Mouse (Mus musculus) limb, embryonic 12.5 days (tissue): ENCODE data around the gene Cyp2d22. TPM values are rescaled to one million over a fixed set of nuclear protein-coding genes. Genes with fewer than 3 reads are reported as not detected.

Experiments
- ATAC-seq: fragments of 200-750 bp; cut with Nextera tagmentation; 2 replicates; pipeline ENCODE4 v1.8.0; 2017; ENCODE audit warnings: low read depth, moderate TSS enrichment; ENCODE audit not compliant: insufficient number of reproducible peaks, insufficient read depth, low FRiP score, low TSS enrichment
- H3K27ac ChIP-seq: fragments of 300-500 bp; sonication (generic); 2 replicates; pipeline ENCODE4 v1.5.1; 2016; ENCODE audit warnings: mild to moderate bottlenecking, moderate library complexity
- H3K27me3 ChIP-seq: fragments of 300-500 bp; sonication (generic); 2 replicates; pipeline ENCODE4 v1.6.1; 2016; ENCODE audit warnings: mild to moderate bottlenecking, moderate library complexity
- H3K36me3 ChIP-seq: fragments of 300-500 bp; sonication (generic); 2 replicates; pipeline ENCODE4 v1.6.1; 2016; ENCODE audit warnings: mild to moderate bottlenecking, moderate library complexity
- H3K4me1 ChIP-seq: fragments of 300-500 bp; sonication (generic); replicated peaks from 2 replicates; pipeline ENCODE4 v1.6.1; 2016
- H3K4me2 ChIP-seq: fragments of 300-500 bp; sonication (generic); 2 replicates; pipeline ENCODE4 v1.6.1; 2016; ENCODE audit warnings: mild to moderate bottlenecking, moderate library complexity
- H3K4me3 ChIP-seq: fragments of 300-500 bp; sonication (generic); replicated peaks from 2 replicates; pipeline ENCODE4 v1.5.1; 2016; ENCODE audit warnings: mild to moderate bottlenecking
- H3K9ac ChIP-seq: fragments of 300-500 bp; sonication (generic); replicated peaks from 2 replicates; pipeline ENCODE4 v1.6.1; 2016; ENCODE audit warnings: mild to moderate bottlenecking, moderate library complexity
- H3K9me3 ChIP-seq: fragments of 300-500 bp; sonication (generic); 2 replicates; pipeline ENCODE4 v1.6.1; 2016; ENCODE audit warnings: mild to moderate bottlenecking, moderate library complexity
- WGBS: fragments of 180-500 bp; shearing (Covaris S2); methylation state at CpG from one replicate; pipeline ENCODE4 v1.1.7; 2016; 5-methylcytosine and 5-hydroxymethylcytosine counted together
- microRNA-seq: library from miRNA; unstranded; fragments of <30 nt; microRNA quantifications from one replicate; pipeline ENCODE4, GENCODE M21; 2017
- polyA plus RNA-seq: library from polyadenylated mRNA; unstranded; fragments of >200 nt; fragmentation: Nextera tagmentation; extraction: Ambion mirVana; gene quantifications from 2 replicates; pipeline ENCODE4 v1.2.1, GENCODE M21; 2016

Gene Cyp2d22
- polyA plus RNA-seq, 1 experiment from 2014 or later, result 3.3 TPM

GRCm38 (mm10) chr15:82337875-82338274, 42.2 kb downstream of the Cyp2d22 start:
- 42% methylated on average over 4 of the region's 4 CpGs for WGBS
- ATAC-seq, result no peak
- peaks cover 9% of the 10 kb centered on the region for H3K27me3 ChIP-seq
- H3K4me2 ChIP-seq, result peak overlapping the region; percentile 63
- peak overlapping the region; percentile 62 for H3K9ac ChIP-seq
- no peak overlapping the region for H3K27ac ChIP-seq
- H3K4me1 ChIP-seq, result peaks cover 39% of the 10 kb centered on the region
- peak overlapping the region; percentile 55 for H3K4me3 ChIP-seq
- no peaks in the 10 kb centered on the region for H3K9me3 ChIP-seq
- peaks cover 34% of the 10 kb centered on the region for H3K36me3 ChIP-seq

GRCm38 (mm10) chr15:82336629-82337028, 43.4 kb downstream of the Cyp2d22 start:
- H3K36me3 ChIP-seq, result peaks cover 41% of the 10 kb centered on the region
- peak overlapping the region; percentile 32; the same call in 1 of the 2 replicates for H3K27ac ChIP-seq
- peaks cover 31% of the 10 kb centered on the region for H3K4me1 ChIP-seq
- no peak overlapping the region for H3K4me3 ChIP-seq
- peaks cover 9% of the 10 kb centered on the region for H3K27me3 ChIP-seq
- H3K9ac ChIP-seq, result no peak overlapping the region; the same call in 1 of the 2 replicates
- H3K4me2 ChIP-seq, result no peak overlapping the region
- 63% methylated on average over 12 of the region's 12 CpGs for WGBS
- no peaks in the 10 kb centered on the region for H3K9me3 ChIP-seq
- no peak for ATAC-seq

GRCm38 (mm10) chr15:82335194-82335593, 44.9 kb downstream of the Cyp2d22 start:
- H3K27me3 ChIP-seq, result peaks cover 4% of the 10 kb centered on the region
- H3K4me2 ChIP-seq, result no peak overlapping the region
- peaks cover 24% of the 10 kb centered on the region for H3K4me1 ChIP-seq
- H3K4me3 ChIP-seq, result no peak overlapping the region
- 96% methylated on average over 4 of the region's 4 CpGs for WGBS
- H3K36me3 ChIP-seq, result peaks cover 55% of the 10 kb centered on the region
- no peak for ATAC-seq
- no peaks in the 10 kb centered on the region for H3K9me3 ChIP-seq
- H3K27ac ChIP-seq, result no peak overlapping the region
- no peak overlapping the region for H3K9ac ChIP-seq

DNA sequence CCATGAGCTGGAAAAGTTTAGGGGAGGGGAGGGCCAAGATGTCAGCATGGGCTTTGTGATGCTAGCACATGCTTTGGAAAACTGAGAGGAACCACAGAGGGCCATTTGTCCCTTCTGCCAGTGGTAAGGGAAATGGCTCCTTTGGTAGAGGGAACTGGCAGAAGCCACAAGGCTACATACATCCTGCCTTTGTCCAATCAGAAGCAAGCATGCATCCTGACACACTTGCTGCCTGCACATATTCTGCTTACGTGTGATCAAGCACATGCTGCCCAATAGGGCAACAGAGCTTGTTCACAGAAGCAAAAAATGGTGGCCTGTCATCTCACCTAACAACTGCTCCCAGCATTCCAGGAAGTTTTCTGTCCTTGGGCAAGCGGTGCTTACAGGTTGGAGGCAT, 54.7 kb downstream of the Cyp2d22 start:
- Histone ChIP-seq H3K4me3 (no peak overlapping the region), H3K4me1 (0 out of 2 replicates have a peak, but pooled peaks cover 12% of the 10 kb centered on the region), H3K27me3 (no peaks in the 10 kb centered on the region), H3K27ac (no peak overlapping the region), H3K36me3 (peaks cover 19% of the 10 kb centered on the region), H3K9me3 (no peaks in the 10 kb centered on the region), H3K4me2 (no peak overlapping the region), H3K9ac (no peak overlapping the region)
- 63% methylated on average over 2 of the region's 2 CpGs for WGBS
- no peak for ATAC-seq

DNA sequence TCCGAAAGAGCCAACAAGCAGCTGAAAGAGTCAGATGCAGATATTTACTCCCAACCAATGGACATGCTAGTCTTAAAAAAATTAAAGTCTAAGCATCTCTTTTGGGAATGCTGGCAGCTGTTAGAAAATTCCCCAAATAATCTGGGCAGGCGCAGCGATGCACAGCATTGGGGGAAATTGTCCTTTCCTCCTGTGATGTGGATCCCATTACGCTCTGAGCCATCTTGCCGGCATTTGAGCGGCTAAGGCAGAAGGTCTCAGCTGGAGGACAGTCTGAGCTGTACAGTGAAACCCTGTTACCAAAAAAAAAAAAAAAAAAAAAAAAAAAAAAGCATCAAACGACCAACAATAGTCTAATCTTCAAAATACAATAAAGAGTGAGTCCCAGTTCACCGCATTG, 57.9 kb downstream of the Cyp2d22 start:
- 0 out of 2 replicates have a peak, but pooled peaks cover 12% of the 10 kb centered on the region for H3K4me1 ChIP-seq
- ATAC-seq, result no peak
- H3K9me3 ChIP-seq, result no peaks in the 10 kb centered on the region
- 79% methylated on average over 8 of the region's 8 CpGs for WGBS
- H3K9ac ChIP-seq, result no peak overlapping the region
- no peaks in the 10 kb centered on the region for H3K27me3 ChIP-seq
- H3K4me3 ChIP-seq, result no peak overlapping the region
- no peak overlapping the region for H3K4me2 ChIP-seq
- no peak overlapping the region for H3K27ac ChIP-seq
- no peaks in the 10 kb centered on the region for H3K36me3 ChIP-seq

Small RNA genes lying within 50 kb of the gene (microRNA-seq; reads per million reads assigned to microRNA genes)
- not detected for gene Gm25990
- gene Gm27331, result not detected
- not detected for gene Mir7684

Other genes starting within 250 kb of the Cyp2d22 start
- gene Srebf2, start 233.1 kb downstream of the Cyp2d22 start, polyA plus RNA-seq, result 186 and 188 TPM in 2 replicates
- gene Shisa8, start 167.4 kb downstream of the Cyp2d22 start, polyA plus RNA-seq, result 0.10 and 0.23 TPM in 2 replicates
- gene Tnfrsf13c, start 155.9 kb downstream of the Cyp2d22 start, polyA plus RNA-seq, result 0.10 TPM in 1 of 2 replicates, not detected in the other
- 75.5 and 75.7 TPM in 2 replicates for gene Cenpm, start 135.5 kb downstream of the Cyp2d22 start, polyA plus RNA-seq
- gene 1500009C09Rik, start 127.9 kb downstream of the Cyp2d22 start, polyA plus RNA-seq, result not detected in 2 replicates
- gene Sept3, start 105.4 kb downstream of the Cyp2d22 start, polyA plus RNA-seq, result 45.5 and 46.3 TPM in 2 replicates
- not detected in 2 replicates for gene Wbp2nl, start 81.3 kb downstream of the Cyp2d22 start, polyA plus RNA-seq
- gene Naga, start 41.3 kb downstream of the Cyp2d22 start, polyA plus RNA-seq, result 33.6 and 34.1 TPM in 2 replicates
- 11.0 and 11.3 TPM in 2 replicates for gene Pheta2, start 41.3 kb downstream of the Cyp2d22 start, polyA plus RNA-seq
- 204 and 226 TPM in 2 replicates for gene Smdt1, start 41.3 kb downstream of the Cyp2d22 start, polyA plus RNA-seq
- 302 and 311 TPM in 2 replicates for gene Ndufa6, start 25.9 kb downstream of the Cyp2d22 start, polyA plus RNA-seq
- gene Cyp2d11, start 13.8 kb upstream of the Cyp2d22 start, polyA plus RNA-seq, result not detected in 2 replicates
- gene Cyp2d10, start 26.9 kb upstream of the Cyp2d22 start, polyA plus RNA-seq, result not detected in 2 replicates
- not detected in 2 replicates for gene Cyp2d9, start 53.2 kb upstream of the Cyp2d22 start, polyA plus RNA-seq
- gene Cyp2d12, start 174.8 kb upstream of the Cyp2d22 start, polyA plus RNA-seq, result not detected in 2 replicates
- gene Cyp2d34, start 240.7 kb upstream of the Cyp2d22 start, polyA plus RNA-seq, result not detected in 2 replicates